Mouse (Mus musculus): ENCODE results near the gene Inf2. TPM values are rescaled to one million over a fixed set of nuclear protein-coding genes. Genes with fewer than 3 reads are reported as not detected.
A peak's percentile ranks its signal among the peaks of the same experiment; 100 is the strongest.

Inf2 gene
- 10 to 100 TPM; 15.8 to 20.0 TPM for total RNA-seq (2021)

DNA sequence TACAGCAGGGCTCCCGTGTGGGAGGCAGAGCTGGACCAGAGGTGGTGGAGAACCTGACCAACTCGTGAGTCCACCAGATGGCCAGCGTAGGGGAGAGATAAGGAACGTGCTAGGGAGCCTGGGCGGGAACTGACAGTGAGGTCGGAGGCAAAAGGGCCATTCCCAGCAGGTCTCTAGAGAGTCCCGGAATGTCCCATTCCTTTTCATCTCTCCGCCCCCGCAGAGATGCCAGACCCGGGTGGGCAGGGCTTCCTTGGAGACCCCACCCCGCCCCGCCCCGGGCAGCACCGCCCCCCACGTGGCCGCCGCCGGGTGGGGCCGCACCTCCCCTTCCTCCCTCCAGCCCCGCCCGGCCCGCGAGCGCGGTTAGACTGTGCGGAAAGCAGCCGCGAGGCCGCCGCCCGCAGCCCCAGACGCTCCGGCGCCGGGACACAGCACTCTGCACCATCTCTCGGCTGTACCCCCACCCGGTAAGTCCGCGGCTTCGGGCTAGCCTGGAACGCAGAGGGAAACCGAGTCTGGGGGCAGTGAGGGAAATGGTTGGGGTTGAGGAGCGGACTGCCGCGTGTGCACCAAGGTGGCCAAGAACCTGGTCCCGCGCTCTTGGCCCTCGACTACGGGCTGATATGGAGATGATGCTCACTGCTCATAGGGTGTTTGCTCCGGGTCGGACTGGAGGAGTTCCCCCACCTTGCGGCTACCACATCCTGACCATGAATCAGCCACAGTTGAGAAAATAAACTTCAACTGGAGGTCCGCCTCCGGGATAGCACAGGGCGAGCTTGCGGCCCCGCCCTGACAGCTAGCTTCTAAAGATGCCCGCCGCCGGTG is at the start of gene Inf2:
TSS of gene Inf2 (plus strand) at position 359 of the 831 bp plus-strand sequence.
- intact Hi-C loops (cut with DNase I): loop anchor here (5.0 kb wide), 1 partner anchor 36 kb away; no protein-coding TSS in a partner anchor
- peak; percentile 81 for DNase-seq (ENCODE audit: low spot score)

DNA sequence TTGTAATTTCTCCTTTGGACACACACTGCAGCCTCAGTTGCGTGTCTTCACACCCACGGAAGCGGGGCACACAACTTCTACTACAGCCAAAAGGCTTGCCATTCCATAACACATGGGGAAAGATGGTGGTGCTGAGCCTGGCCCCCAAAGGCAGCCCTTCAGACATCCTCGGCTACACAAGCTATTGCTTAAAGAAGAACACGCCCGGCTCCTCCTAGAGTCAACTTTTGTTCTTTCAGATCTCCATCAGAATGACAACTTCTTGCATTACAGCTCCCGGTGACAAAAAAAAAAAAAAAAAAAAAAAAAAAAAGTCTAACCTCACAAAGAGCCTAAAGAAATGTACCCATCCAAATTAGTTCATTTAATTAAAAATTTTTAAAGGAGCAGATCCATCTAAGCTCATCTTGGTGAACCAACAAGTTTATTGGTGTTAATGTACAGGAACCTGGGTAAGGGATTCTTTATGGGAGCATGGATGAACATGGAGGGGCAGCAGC is 49.1 kb upstream of the Inf2 start:
- intact Hi-C loops (cut with DNase I): no loop called here
- DNase-seq (ENCODE audit: low spot score): no peak

DNA sequence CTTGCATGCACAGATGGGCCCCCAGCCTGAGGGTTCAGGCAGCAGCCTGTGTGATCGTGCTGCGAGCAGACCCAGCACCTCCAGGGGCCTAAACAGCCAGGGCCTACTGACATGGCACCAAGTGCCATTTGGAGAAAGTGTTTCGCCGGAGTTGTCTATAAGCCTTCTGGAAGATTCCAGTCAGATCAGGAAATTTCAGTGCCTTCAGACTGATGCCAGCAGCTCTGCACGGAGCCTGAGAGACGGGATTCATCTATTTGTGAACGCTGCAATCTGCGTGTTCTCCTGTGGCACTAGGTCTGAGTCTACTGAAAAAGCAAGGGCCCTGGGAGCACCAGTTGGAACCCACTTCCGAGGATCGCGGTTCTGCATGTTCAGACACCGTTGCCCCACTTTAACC is 48.3 kb upstream of the Inf2 start:
- DNase-seq (ENCODE audit: low spot score): no peak
- intact Hi-C loops (cut with DNase I): no loop called here

DNA sequence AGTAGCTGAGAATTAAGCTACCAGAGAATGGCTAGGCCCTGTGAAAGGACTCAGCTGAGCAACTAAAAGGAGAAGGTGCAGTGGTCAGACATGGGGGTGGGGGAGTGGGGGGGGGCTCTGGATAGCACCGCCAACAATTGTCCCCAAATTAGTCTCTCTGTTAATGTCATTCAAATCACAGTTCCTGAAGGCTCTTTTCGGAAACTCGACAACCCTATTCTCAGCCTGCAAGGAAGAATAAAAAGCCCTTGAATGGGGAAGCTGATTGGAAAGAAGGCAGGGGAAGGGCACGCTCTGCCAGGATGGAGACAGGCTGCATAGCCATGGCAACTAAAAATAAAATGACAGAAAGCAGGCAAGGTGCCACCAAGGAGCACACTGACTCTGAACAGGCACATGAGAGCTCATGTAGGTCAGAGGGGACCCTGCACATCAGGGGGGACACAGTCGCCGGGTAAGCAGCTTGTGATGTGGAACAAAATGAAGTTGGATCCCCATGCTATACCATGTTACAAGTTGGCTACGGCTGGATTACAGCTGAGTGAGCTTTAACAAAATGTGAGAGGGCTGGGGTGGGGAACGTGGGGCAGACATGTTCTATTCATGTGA is 47.0 kb upstream of the Inf2 start:
- no peak for DNase-seq (ENCODE audit: low spot score)
- intact Hi-C loops (cut with DNase I): loop anchor here (2.0 kb wide), 3 partner anchors 45 to 131 kb away; no protein-coding TSS in a partner anchor

DNA sequence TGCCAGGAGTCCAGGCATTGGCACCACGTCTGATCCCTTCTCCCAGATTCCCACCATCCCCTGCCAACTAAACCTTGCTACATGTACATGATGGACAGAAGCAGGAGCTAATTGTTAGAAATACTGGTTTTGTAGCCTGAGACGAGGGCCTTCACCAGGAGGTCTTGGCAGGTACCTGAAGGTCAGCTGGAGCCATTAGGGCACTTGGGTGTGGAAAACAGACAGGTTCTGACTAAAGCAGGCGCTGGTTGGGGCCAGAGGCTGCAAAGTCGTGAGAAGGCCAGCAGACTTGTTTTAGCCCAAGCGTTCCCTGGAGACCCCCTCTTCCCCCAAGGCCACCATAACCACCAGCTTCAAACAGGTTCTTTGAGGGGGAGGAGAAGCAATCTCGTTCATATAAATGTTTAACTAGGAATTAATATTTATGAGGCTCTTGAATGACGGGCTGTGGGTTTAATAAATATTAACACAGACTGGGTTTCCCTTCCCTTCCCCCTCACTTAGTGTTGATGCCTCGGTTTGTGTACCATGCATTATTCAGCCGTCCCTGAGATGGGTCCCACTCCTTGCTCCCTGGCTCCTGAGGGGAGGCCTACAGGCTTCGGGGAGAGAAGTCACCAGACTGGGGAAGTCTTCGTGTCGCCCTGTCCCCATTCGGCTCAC is 46.2 kb upstream of the Inf2 start:
- intact Hi-C loops (cut with DNase I): loop anchor here (2.0 kb wide), 3 partner anchors 46 to 132 kb away; no protein-coding TSS in a partner anchor
- no peak for DNase-seq (ENCODE audit: low spot score)

DNA sequence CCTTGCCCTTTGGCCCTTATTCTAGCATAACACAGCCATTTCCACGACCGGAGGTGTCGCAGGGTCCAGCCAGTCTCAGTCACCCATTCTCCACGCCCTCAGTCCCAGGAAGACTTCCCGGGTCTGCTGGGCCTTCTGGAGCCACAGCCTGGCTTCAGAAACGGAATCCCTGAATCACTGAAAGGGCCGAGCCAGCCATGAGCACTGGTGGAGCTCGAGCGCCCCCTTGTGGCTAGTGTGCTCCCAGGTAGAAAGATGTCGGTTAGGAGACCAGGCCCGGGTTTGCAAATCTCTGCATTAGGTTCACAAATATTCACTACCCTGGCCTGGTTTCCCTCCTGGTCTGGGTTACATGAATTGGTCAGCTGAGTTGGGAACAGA is 45.7 kb upstream of the Inf2 start:
- intact Hi-C loops (cut with DNase I): loop anchor here (1.0 to 2.0 kb wide), 5 partner anchors 46 to 430 kb away; no protein-coding TSS in a partner anchor
- peak; percentile 58 for DNase-seq (ENCODE audit: low spot score)

DNA sequence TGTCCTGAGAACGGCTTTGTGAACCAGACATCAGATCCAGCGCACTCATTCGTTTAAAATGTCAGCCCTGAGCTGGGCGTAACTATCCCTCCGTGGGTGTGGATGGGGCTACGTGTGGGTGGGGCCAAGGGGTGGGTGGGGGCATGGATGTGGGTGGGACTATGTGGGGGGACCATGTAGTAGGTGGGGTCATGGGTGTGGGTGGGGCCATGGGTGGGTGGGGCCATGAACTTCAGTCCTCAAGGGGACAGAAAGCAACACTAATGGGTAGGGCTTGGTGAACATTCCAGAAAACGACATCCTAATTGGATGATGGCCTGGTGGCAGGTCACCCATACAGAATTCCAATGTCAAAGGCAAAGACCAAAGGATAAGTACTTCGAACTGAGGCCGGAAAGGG is 44.6 kb upstream of the Inf2 start:
- intact Hi-C loops (cut with DNase I): loop anchor here (1.0 to 2.0 kb wide), 5 partner anchors 47 to 431 kb away; no protein-coding TSS in a partner anchor
- no peak for DNase-seq (ENCODE audit: low spot score)

DNA sequence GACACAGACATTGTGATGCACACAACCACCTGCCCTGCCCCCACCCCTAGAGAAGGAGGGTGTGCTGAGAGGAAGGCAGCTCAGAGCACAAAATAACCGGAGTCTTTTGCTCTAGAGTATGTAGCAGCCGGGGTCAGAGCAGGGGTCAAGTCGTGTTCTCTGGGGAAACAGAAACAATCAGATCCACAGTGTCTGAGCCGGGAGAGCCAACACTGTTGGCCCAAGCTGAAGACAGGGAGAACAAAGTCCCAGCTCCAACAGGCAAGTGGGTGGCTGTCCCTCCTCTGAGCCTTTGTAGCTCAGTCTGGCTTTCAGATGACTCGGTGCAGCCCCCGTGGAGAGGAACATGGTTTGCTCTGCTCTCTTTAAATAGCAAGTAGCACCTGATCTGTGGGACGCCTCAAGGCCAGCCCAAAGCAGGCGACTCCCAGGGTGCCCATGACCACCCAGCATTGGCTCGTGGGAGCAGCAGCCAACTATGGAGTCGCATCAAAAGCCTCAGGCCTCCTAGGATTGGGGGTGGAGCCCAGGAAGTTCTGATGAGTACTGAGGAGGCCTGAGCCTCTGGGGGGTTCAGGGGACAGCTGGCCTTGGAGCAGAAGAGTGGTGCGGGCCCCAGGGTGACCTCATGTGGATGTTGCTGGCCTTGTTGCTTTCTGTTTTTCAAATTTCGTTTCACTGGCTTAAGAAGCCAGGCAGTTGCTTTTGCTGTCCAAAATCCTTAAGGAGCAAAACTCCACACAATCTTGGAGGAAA is 43.5 kb upstream of the Inf2 start:
- intact Hi-C loops (cut with DNase I): no loop called here
- DNase-seq (ENCODE audit: low spot score): no peak

DNA sequence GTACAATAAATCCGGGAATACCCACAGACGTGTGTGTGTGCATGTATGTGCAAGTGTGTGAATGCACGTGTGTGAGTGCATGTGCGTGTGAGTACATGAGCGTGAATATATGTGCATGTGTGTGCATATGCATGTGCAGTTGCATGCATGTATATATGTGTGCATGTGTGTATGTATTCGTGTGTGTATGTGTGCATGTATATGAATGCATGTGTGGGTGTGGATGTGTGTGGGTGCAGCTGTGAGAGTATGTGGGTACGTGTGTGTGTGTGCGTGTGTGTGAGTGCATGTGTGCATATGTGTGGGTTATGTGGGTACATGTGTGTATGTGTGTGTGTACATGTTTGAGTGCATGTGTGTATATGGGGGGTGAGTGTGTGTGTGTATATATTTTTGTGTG is 42.5 kb upstream of the Inf2 start:
- intact Hi-C loops (cut with DNase I): no loop called here
- DNase-seq (ENCODE audit: low spot score): no peak

DNA sequence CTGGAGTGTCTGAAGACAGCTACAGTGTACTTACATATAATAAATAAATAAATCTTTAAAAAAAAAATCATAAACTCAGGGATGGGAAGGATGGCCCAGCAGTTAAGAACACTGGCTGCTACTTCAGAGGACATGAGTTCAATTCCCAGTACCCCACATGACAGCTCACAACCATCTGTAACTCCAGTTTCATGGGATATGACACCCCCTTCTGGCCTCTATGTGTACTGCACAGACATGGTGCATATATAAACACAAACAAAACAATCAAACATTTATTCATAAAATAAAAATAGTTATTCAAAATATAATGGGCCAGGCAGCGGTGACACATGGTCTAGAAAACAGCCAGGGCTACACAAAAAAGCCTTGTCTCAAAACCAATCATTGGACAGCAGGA is 39.3 kb upstream of the Inf2 start:
- intact Hi-C loops (cut with DNase I): no loop called here
- DNase-seq (ENCODE audit: low spot score): no peak

DNA sequence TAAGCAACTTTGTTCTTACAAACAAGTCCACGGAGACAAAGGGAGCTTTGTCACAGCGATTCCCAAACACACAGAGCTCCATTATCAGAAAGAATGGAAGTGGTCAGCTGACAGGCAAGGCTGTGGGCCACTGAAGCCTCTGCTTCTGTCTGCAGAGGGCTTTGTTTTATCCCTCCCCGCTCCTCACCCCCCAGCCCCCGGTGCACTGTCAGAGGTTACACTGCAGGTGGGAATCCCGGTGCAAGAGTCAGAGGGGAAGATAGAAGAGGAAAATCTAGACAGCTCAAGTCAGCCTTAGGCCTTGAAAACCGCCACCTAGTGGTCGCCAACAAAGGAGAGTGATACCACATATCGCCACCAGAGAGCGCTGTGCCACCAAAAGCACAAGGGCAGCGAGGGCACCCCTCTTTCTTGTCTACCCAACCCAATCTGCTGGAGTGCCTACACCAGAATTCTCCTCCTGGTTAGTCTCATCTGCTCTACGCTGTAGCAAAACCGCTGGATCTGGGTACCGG is 36.7 kb upstream of the Inf2 start:
- peak; percentile 61 for DNase-seq (ENCODE audit: low spot score)
- intact Hi-C loops (cut with DNase I): loop anchor here (1.0 to 10.0 kb wide), 4 partner anchors 35 to 153 kb away; partner anchors contain the start of gene Inf2

DNA sequence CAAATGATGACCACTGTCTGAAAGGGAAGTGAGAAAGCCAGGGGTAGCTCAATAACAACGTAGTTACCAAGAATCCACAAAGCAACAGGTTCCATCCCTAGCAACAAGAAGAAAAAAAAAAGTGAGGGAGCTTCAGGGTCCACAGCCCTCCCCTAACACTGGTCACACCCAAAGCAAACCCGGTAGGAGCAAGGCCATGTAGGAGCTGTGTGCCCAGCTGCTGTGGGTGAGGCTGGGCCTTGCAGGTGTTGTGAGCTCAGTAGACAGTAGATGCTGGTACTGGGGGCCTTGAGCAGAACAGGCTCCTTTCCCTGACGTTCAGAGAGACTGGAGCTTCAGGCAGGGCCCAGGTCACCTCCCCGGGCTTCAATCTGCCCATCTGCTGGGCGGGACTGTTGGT is 36.1 kb upstream of the Inf2 start:
- DNase-seq (ENCODE audit: low spot score): no peak
- intact Hi-C loops (cut with DNase I): loop anchor here (1.0 to 10.0 kb wide), 4 partner anchors 35 to 152 kb away; partner anchors contain the start of gene Inf2

DNA sequence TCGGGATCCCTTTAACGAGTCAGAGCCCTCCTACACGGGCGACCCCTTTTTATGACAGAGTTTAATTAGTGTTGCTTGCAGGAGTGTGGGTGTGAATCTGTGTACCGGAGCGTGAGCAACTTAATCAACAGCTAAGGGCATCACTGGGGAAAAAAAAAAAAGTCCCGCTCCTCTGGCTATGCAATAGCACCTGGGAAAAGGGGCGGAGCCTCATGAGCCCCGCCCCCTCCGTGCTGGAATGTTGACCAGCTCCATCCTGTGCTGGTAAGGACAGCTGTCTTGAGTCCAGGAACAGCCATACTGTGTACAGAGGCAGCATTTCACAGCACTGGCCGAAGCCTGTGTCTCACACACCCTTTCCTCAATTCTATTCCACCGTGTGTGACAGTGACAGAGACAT is 33.7 kb upstream of the Inf2 start:
- no peak for DNase-seq (ENCODE audit: low spot score)
- intact Hi-C loops (cut with DNase I): loop anchor here (5.0 to 10.0 kb wide), 2 partner anchors 32 to 150 kb away; partner anchors contain the start of gene Inf2

DNA sequence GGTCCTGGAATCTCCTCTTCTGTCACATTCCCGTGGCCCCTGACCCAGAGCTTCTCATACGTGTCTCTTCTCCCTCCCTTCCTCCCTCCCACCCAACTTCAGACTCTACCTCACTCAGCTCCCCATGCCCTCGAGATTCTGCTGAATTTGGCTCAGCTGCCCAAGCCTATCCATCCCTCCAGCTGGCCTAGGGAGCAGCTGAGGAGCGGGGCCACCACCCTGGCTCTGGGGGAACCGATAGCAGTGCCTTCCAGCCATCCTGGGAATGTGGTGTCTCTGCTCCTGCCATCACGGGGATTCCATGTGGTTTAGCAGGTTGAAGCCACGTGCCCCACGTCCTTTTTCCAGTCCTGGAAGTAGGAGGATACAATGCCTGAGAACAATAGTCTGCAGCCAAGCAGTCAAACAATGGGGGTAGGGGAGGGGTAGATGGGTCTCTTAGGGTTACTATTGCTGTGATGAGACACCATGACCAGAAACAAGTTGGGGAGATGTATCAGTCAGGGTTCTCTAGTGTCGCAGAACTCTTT is 32.0 kb upstream of the Inf2 start:
- no peak for DNase-seq (ENCODE audit: low spot score)
- intact Hi-C loops (cut with DNase I): loop anchor here (10.0 kb wide), 1 partner anchor 148 kb away; no protein-coding TSS in a partner anchor

DNA sequence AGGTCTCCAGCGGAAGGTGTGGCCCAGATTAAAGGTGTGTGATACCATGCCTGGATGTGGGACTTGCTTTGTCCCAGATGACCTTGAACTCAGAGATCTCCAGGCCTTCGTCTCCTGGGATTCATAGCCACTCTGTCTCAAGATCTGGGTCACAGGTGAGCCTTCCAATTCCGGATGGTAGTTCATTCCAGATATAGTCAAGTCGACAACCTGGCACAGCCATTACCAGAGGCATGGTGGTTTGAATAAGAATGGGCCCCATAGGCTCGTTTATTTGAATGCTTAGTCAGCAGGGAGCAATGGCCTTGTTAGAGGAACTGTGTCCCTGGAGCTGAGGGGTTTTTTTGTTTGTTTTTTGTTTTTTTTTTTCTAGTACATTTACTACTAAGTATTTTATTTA is 31.4 kb upstream of the Inf2 start:
- intact Hi-C loops (cut with DNase I): loop anchor here (10.0 kb wide), 1 partner anchor 148 kb away; no protein-coding TSS in a partner anchor
- no peak for DNase-seq (ENCODE audit: low spot score)

DNA sequence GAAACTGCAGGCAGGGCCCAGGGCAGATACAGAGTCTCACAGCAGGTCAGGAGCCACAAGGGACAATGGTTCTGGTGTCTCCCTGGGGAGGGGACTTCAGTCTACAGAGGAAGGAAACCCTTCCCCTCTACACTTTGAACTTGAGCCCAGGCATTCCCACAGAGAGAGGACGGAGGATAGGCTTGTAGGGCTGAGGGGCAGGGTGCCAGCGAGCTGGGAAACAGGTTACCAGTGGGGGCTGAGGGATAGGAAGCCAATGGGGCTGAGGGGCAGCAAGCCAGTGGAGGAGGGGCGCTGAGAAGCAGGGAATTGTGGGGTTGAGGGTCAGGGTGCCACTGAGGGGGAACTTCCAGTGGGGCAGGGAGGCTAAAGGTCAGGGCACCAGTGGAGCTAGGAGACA is 29.4 kb upstream of the Inf2 start:
- DNase-seq (ENCODE audit: low spot score): peak; percentile 37
- intact Hi-C loops (cut with DNase I): loop anchor here (2.0 to 10.0 kb wide), 2 partner anchors 18 to 146 kb away; no protein-coding TSS in a partner anchor

DNA sequence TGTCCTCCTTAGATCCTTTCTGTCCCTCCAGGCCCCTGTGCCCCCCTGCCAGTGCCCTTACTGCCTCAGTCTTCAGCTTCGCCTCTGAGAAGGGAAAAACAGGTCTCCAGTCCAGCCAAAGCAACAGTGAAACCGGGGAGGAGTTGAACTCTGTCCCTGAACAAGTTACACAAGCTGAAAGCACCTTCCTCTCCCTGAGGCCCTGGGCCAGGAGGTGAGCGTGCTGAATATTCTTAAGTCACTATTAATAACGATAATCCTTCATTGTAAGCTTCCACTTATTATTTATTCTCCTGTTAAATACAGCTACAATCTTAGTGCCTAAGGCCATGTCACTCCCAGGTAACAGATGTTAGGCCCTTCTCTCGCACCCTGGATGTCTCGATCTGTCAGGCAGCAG is 28.9 kb upstream of the Inf2 start:
- intact Hi-C loops (cut with DNase I): loop anchor here (2.0 to 10.0 kb wide), 2 partner anchors 17 to 145 kb away; no protein-coding TSS in a partner anchor
- no peak for DNase-seq (ENCODE audit: low spot score)

DNA sequence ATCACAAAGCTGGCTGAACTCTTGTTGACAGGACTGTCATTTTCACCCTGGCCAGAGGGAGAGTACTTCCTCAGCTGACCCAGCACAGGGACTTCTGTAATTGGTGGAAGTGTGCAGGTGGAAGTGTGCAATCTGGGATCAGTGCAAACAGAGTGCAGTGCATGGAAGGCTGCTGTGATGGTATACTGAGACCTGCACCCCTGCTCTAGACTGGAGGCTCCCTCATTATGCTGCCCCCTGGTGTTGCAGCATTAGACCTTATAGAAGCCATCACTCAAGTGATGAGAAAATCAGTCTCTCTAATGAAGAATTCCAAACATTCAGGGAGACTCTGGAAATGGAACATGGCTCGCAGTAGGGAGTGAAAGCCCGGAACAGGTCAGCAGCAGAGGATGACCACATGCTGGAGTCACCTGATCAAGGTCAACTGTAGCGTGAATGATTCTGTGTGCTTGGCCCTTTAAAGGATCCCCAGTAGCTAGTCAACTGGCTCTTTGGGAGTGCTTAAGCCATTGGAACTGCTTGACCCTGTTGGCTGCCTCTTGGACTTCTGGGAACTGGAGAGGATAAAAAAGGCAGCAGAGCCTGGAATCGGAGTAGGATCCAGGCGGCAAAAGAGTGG is 28.3 kb upstream of the Inf2 start:
- DNase-seq (ENCODE audit: low spot score): no peak
- intact Hi-C loops (cut with DNase I): no loop called here

All from heart, postnatal 25 days (tissue).